ENCODE assay signal across 26 mouse cellular contexts in genomic region chr2:24442303-24442925, GRCm38 (mm10). TPM values are rescaled to one million over a fixed set of nuclear protein-coding genes. Genes with fewer than 3 reads are reported as not detected.
DNase-seq lines count a peak whose midpoint lies in the region; ATAC-seq and TF ChIP-seq lines count a peak whose summit lies in the region.
"Had no signal": no experiment of that assay in that cellular context is flagged by ENCODE, and none has a peak within 500 bp of the region (broad histone marks: within the 10 kb centered on the region; RNA-seq: fewer than 3 reads in every experiment).

No protein-coding gene starts in this region.

- TF ChIP-seq CTCF in kidney, postnatal 0 days (IDR thresholded peaks at IDR 0.05; ENCODE audit: low read depth), result no peak
- no peak for TF ChIP-seq CTCF in forebrain, postnatal 0 days (IDR thresholded peaks at IDR 0.05; ENCODE audit: low read depth)

- no peaks in the 10 kb centered on the region for H3K4me1 ChIP-seq in forebrain, embryonic 11.5 days (replicated peaks; ENCODE audit: control insufficient read depth, insufficient read depth, low read length)
- peaks cover 17% of the 10 kb centered on the region for H3K4me1 ChIP-seq in forebrain, embryonic 10.5 days
- 0 out of 2 replicates have a peak, but pooled peaks cover 2% of the 10 kb centered on the region for H3K4me1 ChIP-seq in kidney, postnatal 0 days (replicated peaks; ENCODE audit: insufficient read depth, low read length)
- no peaks in the 10 kb centered on the region for H3K4me1 ChIP-seq in forebrain, postnatal 0 days (ENCODE audit: insufficient read depth)
- H3K4me1 ChIP-seq: embryonic facial prominence, embryonic 12.5 days; heart, embryonic 13.5 days; hindbrain, embryonic 12.5 days had no signal

- H3K4me2 ChIP-seq in forebrain, embryonic 11.5 days (ENCODE audit: low read depth, low read length, severe bottlenecking), result no peak overlapping the region
- no peak overlapping the region for H3K4me2 ChIP-seq in kidney, postnatal 0 days (ENCODE audit: low read length)
- H3K4me2 ChIP-seq in forebrain, postnatal 0 days (ENCODE audit: low read depth), result no peak overlapping the region
- H3K4me2 ChIP-seq: embryonic facial prominence, embryonic 12.5 days; heart, embryonic 13.5 days; hindbrain, embryonic 12.5 days had no signal

- no peak overlapping the region for H3K4me3 ChIP-seq in forebrain, embryonic 11.5 days (ENCODE audit: low read depth, low read length)
- H3K4me3 ChIP-seq in forebrain, embryonic 10.5 days, result no peak overlapping the region
- H3K4me3 ChIP-seq in kidney, postnatal 0 days (replicated peaks; ENCODE audit: low read depth, low read length), result no peak overlapping the region
- no peak overlapping the region for H3K4me3 ChIP-seq in forebrain, postnatal 0 days (ENCODE audit: low read depth, low read length)
- H3K4me3 ChIP-seq: embryonic facial prominence, embryonic 12.5 days; heart, embryonic 13.5 days; hindbrain, embryonic 12.5 days had no signal

- H3K27me3 ChIP-seq in forebrain, embryonic 11.5 days (ENCODE audit: control insufficient read depth, insufficient read depth, low read length), result peaks cover 28% of the 10 kb centered on the region
- peaks cover 88% of the 10 kb centered on the region for H3K27me3 ChIP-seq in forebrain, embryonic 10.5 days (ENCODE audit: poor library complexity, severe bottlenecking)
- no peaks in the 10 kb centered on the region for H3K27me3 ChIP-seq in kidney, postnatal 0 days (ENCODE audit: insufficient read depth, low read length)
- no peaks in the 10 kb centered on the region; the same call in 1 of the 2 replicates for H3K27me3 ChIP-seq in forebrain, postnatal 0 days (ENCODE audit: insufficient read depth, low read length)
- H3K27me3 ChIP-seq: embryonic facial prominence, embryonic 12.5 days; heart, embryonic 13.5 days; hindbrain, embryonic 12.5 days had no signal

- intact Hi-C loops in heart, postnatal 10 days (cut with DNase I), result no loop called here

- 37% methylated on average over 4 of the region's 4 CpGs for WGBS in forebrain, embryonic 11.5 days
- WGBS in forebrain, embryonic 10.5 days, result 52% methylated on average over 4 of the region's 4 CpGs
- 66% methylated on average over 4 of the region's 4 CpGs for WGBS in kidney, postnatal 0 days
- 25% methylated on average over 4 of the region's 4 CpGs for WGBS in forebrain, postnatal 0 days

- no peak for DNase-seq in forebrain, embryonic 11.5 days (ENCODE audit: low spot score)
- DNase-seq in forebrain, embryonic 10.5 days (ENCODE audit: extremely low spot score, low spot score), result no peak
- DNase-seq in kidney, postnatal 0 days (ENCODE audit: low spot score), result no peak
- DNase-seq in kidney, postnatal 14 days, result no peak
- DNase-seq in forebrain, postnatal 0 days, result no peak
- no peak for DNase-seq in spleen, postnatal 10 days (ENCODE audit: low spot score in 2 of 2)
- DNase-seq in heart, postnatal 10 days, result no peak
- DNase-seq: adrenal gland, postnatal 14 days; B cell, adult 2 months; cerebellum, adult 11-12 months; cerebellum, adult 9-10 months; cerebellum, postnatal 25 days; gastrocnemius, postnatal 10 days; heart, postnatal 4 days had no signal

- ATAC-seq in forebrain, embryonic 11.5 days (replicated peaks; ENCODE audit: low FRiP score), result peak; percentile 57
- ATAC-seq in kidney, postnatal 0 days (replicated peaks; ENCODE audit: low FRiP score, low read depth), result no peak
- ATAC-seq in forebrain, postnatal 0 days, result peak; percentile 50
- ATAC-seq: activated CD4-positive, CD25-positive, alpha-beta regulatory T cell, adult 4 months; CD4-positive, CD25-positive, alpha-beta regulatory T cell, adult 4 months; intestine, postnatal 0 days had no signal

- H3K27ac ChIP-seq in forebrain, embryonic 11.5 days (ENCODE audit: low read depth, low read length), result no peak overlapping the region
- H3K27ac ChIP-seq in forebrain, embryonic 10.5 days, result no peak overlapping the region
- H3K27ac ChIP-seq in kidney, postnatal 0 days, result 0 out of 2 replicates have a peak overlapping the region, but pooled peaks have one; percentile 8
- H3K27ac ChIP-seq in forebrain, postnatal 0 days (ENCODE audit: low read depth, low read length), result no peak overlapping the region
- H3K27ac ChIP-seq: embryonic facial prominence, embryonic 12.5 days; heart, embryonic 13.5 days; hindbrain, embryonic 12.5 days had no signal

- no peak overlapping the region for H3K9ac ChIP-seq in forebrain, embryonic 11.5 days (ENCODE audit: low read length)
- H3K9ac ChIP-seq in kidney, postnatal 0 days (ENCODE audit: low read depth, low read length), result no peak overlapping the region
- no peak overlapping the region for H3K9ac ChIP-seq in forebrain, postnatal 0 days
- H3K9ac ChIP-seq: embryonic facial prominence, embryonic 12.5 days; heart, embryonic 13.5 days; hindbrain, embryonic 12.5 days had no signal

- no peaks in the 10 kb centered on the region for H3K9me3 ChIP-seq in forebrain, embryonic 11.5 days (ENCODE audit: control insufficient read depth, low read length)
- no peaks in the 10 kb centered on the region for H3K9me3 ChIP-seq in forebrain, embryonic 10.5 days
- no peaks in the 10 kb centered on the region for H3K9me3 ChIP-seq in kidney, postnatal 0 days (replicated peaks; ENCODE audit: low read length)
- no peaks in the 10 kb centered on the region for H3K9me3 ChIP-seq in forebrain, postnatal 0 days (ENCODE audit: low read length)
- H3K9me3 ChIP-seq: embryonic facial prominence, embryonic 12.5 days; G1E; heart, embryonic 13.5 days; hindbrain, embryonic 12.5 days had no signal

- H3K36me3 ChIP-seq in forebrain, embryonic 11.5 days (ENCODE audit: control insufficient read depth, insufficient read depth, low read length), result no peaks in the 10 kb centered on the region
- no peaks in the 10 kb centered on the region for H3K36me3 ChIP-seq in forebrain, embryonic 10.5 days (replicated peaks)
- peaks cover 35% of the 10 kb centered on the region; the same call in 1 of the 2 replicates for H3K36me3 ChIP-seq in kidney, postnatal 0 days (ENCODE audit: insufficient read depth, low read length)
- no peaks in the 10 kb centered on the region for H3K36me3 ChIP-seq in forebrain, postnatal 0 days (ENCODE audit: insufficient read depth)
- H3K36me3 ChIP-seq: embryonic facial prominence, embryonic 12.5 days; G1E; heart, embryonic 13.5 days; hindbrain, embryonic 12.5 days had no signal

RNA-seq across cellular contexts. Expression of gene Pax8, which starts 33.0 kb away (rescaled TPM):
- polyA plus RNA-seq in forebrain, embryonic 11.5 days (2014; fragmentation: Nextera tagmentation; extraction: Ambion mirVana), result 0.75 and 0.79 TPM in 2 replicates
- 0.43 and 0.56 TPM in 2 replicates for polyA plus RNA-seq in forebrain, embryonic 10.5 days (2016; fragmentation: Nextera tagmentation; extraction: Ambion mirVana)
- 116 and 120 TPM in 2 replicates for polyA plus RNA-seq in kidney, postnatal 0 days (2015; fragmentation: Nextera tagmentation; extraction: Ambion mirVana)
- total RNA-seq in forebrain, postnatal 0 days (2014; rRNA removed), result not detected in 2 replicates
- 0.18 and 0.19 TPM in 2 replicates for polyA plus RNA-seq in forebrain, postnatal 0 days (2015; fragmentation: Nextera tagmentation; extraction: Ambion mirVana)
- not detected for total RNA-seq in heart, postnatal 10 days (2021)
- total RNA-seq: adrenal gland, adult 18-20 months; adrenal gland, postnatal 14 days; gastrocnemius, postnatal 10 days; gastrocnemius, postnatal 4 days; heart, adult 8-10 months; heart, postnatal 4 days had no signal
- polyA plus RNA-seq: activated CD4-positive, CD25-positive, alpha-beta regulatory T cell, adult 4 months; CD4-positive, CD25-positive, alpha-beta regulatory T cell, adult 4 months; cortical plate, adult 2 months; G1E; heart, postnatal 0 days had no signal

Comparison
In these comparisons a context has a peak if more than half of its experiments do, and no peak if none do; other contexts are left out.
1. RNA of gene Pax8, which starts 33.0 kb away (polyA plus RNA-seq): 116 to 120 TPM in kidney, postnatal 0 days; 0.75 to 0.79 TPM in forebrain, embryonic 11.5 days, 0.43 to 0.56 TPM in forebrain, embryonic 10.5 days and 0.18 to 0.19 TPM in forebrain, postnatal 0 days; every median in the first group is over 10 times any median in the second.